Mouse (Mus musculus) intestine, embryonic 14.5 days (tissue): Measurements from ENCODE around the gene Dennd2d. TPM values are rescaled to one million over a fixed set of nuclear protein-coding genes. Genes with fewer than 3 reads are reported as not detected.

Experiments
- ATAC-seq: fragments of 200-750 bp; cut with Nextera tagmentation; replicated peaks from 2 replicates; pipeline ENCODE4 v1.8.0; 2017; ENCODE audit warnings: low read depth, moderate number of reproducible peaks, moderate TSS enrichment, moderate library complexity; ENCODE audit not compliant: low FRiP score, low TSS enrichment
- DNase-seq: peaks from one replicate; pipeline ENCODE4 v3.0.0-alpha.2; 2018; ENCODE audit warnings: low spot score
- H3K27ac ChIP-seq: fragments of 300-500 bp; sonication (generic); 2 replicates; pipeline ENCODE4 v1.5.1; 2014; ENCODE audit warnings: low read depth, mild to moderate bottlenecking, control low read depth
- H3K27me3 ChIP-seq: fragments of 300-500 bp; sonication (generic); replicated peaks from 2 replicates; pipeline ENCODE4 v1.6.1; 2014; ENCODE audit warnings: low read length, control low read depth; ENCODE audit not compliant: control insufficient read depth, insufficient read depth
- H3K36me3 ChIP-seq: fragments of 300-500 bp; sonication (generic); 2 replicates; pipeline ENCODE4 v1.6.1; 2014; ENCODE audit warnings: low read length, control low read depth; ENCODE audit not compliant: control insufficient read depth, insufficient read depth
- H3K4me1 ChIP-seq: fragments of 300-500 bp; sonication (generic); replicated peaks from 2 replicates; pipeline ENCODE4 v1.6.1; 2014; ENCODE audit warnings: low read length, control low read depth, mixed read lengths; ENCODE audit not compliant: control insufficient read depth, insufficient read depth
- H3K4me2 ChIP-seq: fragments of 300-500 bp; sonication (generic); 2 replicates; pipeline ENCODE4 v1.6.1; 2014; ENCODE audit warnings: low read length
- H3K4me3 ChIP-seq: fragments of 300-500 bp; sonication (generic); 2 replicates; pipeline ENCODE4 v1.5.1; 2014; ENCODE audit warnings: low read depth, low read length, control low read depth, mixed read lengths
- H3K9ac ChIP-seq: fragments of 300-500 bp; sonication (generic); 2 replicates; pipeline ENCODE4 v1.6.1; 2014; ENCODE audit warnings: mild to moderate bottlenecking, low read length
- H3K9me3 ChIP-seq: fragments of 300-500 bp; sonication (generic); 2 replicates; pipeline ENCODE4 v1.6.1; 2016; ENCODE audit warnings: low read length, control low read depth; ENCODE audit not compliant: control insufficient read depth
- WGBS: fragments of 180-500 bp; shearing (Covaris S2); extraction: QIAGEN DNeasy Blood & Tissue Kit; methylation state at CpG from one replicate; pipeline ENCODE4 v1.1.7; 2014; 5-methylcytosine and 5-hydroxymethylcytosine counted together
- polyA plus RNA-seq: library from polyadenylated mRNA; unstranded; fragments of >200 nt; fragmentation: Nextera tagmentation; extraction: Ambion mirVana; gene quantifications from 2 replicates; pipeline ENCODE4 v1.2.1, GENCODE M21; 2014

Gene Dennd2d
- polyA plus RNA-seq, 1 experiment from 2014 or later = 13.5 TPM

GRCm38 (mm10) chr3:106510669-106511068, 28.5 kb downstream of the Dennd2d start:
- Histone ChIP-seq H3K27ac (no peak overlapping the region), H3K36me3 (peaks cover under 1% of the 10 kb centered on the region), H3K27me3 (no peaks in the 10 kb centered on the region), H3K4me3 (no peak overlapping the region), H3K9me3 (no peaks in the 10 kb centered on the region), H3K9ac (no peak overlapping the region), H3K4me2 (no peak overlapping the region), H3K4me1 (no peaks in the 10 kb centered on the region)
- ATAC-seq = no peak
- no peak for DNase-seq
- 82% methylated on average over 1 of the region's 1 CpGs for WGBS

DNA sequence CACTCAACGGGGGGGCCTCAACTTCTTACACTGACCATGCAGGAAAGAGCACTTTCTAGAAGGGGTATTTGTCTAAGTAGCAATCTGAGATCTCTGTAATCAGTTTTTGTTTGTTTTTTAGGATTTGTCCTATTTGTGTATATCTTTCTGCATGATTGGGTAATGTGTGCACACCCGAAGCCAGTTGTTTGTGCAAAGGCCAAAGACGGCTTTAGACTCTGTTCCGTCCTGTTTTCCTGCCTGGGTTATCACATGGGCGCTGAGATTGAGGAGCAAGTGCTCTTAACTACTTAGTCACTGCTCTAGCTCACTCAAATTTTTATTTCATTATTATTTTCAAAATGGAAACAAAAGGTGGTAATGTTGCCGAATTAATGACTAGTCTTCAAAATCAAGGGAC, 32.8 kb downstream of the Dennd2d start:
- ATAC-seq = no peak
- WGBS = 88% methylated on average over 6 of the region's 6 CpGs
- no peaks in the 10 kb centered on the region; the same call in none of the 2 replicates for H3K36me3 ChIP-seq
- no peak overlapping the region for H3K27ac ChIP-seq
- H3K9me3 ChIP-seq = no peaks in the 10 kb centered on the region
- no peaks in the 10 kb centered on the region for H3K4me1 ChIP-seq
- no peaks in the 10 kb centered on the region for H3K27me3 ChIP-seq
- H3K9ac ChIP-seq = no peak overlapping the region
- no peak overlapping the region for H3K4me3 ChIP-seq
- no peak for DNase-seq
- H3K4me2 ChIP-seq = no peak overlapping the region

DNA sequence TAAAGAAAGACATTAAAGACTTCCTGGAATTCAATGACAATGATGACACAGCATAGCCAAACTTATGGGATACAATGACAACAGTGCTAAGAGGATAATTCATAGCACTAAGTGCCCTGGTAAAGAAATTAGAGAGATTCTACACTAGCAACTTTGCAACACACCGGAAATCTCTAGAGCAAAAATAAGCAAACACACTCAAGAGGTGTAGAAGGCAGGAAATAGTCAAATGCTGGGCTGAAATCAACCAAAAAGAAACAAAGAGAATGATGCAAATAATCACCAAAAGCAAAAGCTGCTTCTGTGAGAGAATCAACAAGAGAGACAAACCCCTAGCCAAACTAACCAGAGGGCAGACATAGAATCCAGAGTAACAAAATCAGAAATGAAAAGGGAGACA, 40.5 kb downstream of the Dennd2d start:
- Histone ChIP-seq H3K9me3 (no peaks in the 10 kb centered on the region), H3K4me3 (no peak overlapping the region), H3K4me1 (no peaks in the 10 kb centered on the region), H3K9ac (no peak overlapping the region), H3K27me3 (no peaks in the 10 kb centered on the region), H3K36me3 (peaks cover 9% of the 10 kb centered on the region; the same call in 1 of the 2 replicates), H3K27ac (no peak overlapping the region), H3K4me2 (no peak overlapping the region)
- ATAC-seq (no peak), DNase-seq (no peak)
- 100% methylated on average over 1 of the region's 1 CpGs for WGBS

DNA sequence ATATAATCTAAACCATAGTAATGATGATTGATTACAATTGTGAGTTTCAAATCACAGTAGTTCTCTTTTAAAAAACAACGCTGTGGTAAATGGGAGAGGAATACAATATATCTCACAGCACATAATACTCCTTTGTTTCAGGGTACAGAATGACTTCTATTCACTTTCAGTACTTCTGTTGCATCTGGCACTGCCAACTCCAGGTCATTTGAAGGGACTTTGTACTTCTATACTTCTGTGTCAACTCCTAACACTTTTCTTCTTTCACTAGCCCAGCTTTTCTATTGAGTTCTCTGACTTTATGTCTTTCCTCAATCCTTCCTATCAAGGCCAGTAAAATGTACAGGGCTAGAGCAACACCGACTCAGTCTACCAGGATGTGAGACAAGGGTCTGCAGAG, 44.2 kb downstream of the Dennd2d start:
- Histone ChIP-seq H3K4me3 (no peak overlapping the region), H3K4me2 (no peak overlapping the region), H3K27me3 (no peaks in the 10 kb centered on the region), H3K27ac (no peak overlapping the region), H3K9ac (no peak overlapping the region), H3K36me3 (peaks cover 16% of the 10 kb centered on the region; the same call in 1 of the 2 replicates), H3K9me3 (no peaks in the 10 kb centered on the region), H3K4me1 (no peaks in the 10 kb centered on the region)
- 83% methylated on average over 2 of the region's 2 CpGs for WGBS
- DNase-seq (no peak), ATAC-seq (no peak)

DNA sequence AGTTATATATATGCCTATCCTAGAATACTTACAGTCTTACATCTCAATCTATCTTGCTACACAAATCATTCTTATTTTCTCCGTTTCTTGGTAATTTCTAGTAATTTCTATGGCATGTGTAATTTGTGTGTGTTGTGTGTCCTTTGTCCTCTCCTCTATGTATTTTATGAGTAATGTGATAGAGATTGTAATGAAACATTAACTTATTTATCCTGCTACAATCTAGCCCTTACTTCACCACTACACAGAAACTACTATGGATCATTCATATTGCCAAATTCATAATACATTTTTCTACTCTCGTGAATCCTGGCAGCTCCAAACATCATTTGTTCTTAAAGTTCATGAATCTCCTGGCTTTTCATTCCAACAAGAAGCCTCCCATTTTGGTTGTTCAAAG, 45.8 kb downstream of the Dennd2d start:
- peaks cover 25% of the 10 kb centered on the region for H3K36me3 ChIP-seq
- H3K4me2 ChIP-seq = no peak overlapping the region
- no peak overlapping the region for H3K9ac ChIP-seq
- no peak overlapping the region for H3K27ac ChIP-seq
- no peaks in the 10 kb centered on the region for H3K27me3 ChIP-seq
- no peaks in the 10 kb centered on the region for H3K4me1 ChIP-seq
- ATAC-seq = no peak
- no peak for DNase-seq
- no peaks in the 10 kb centered on the region for H3K9me3 ChIP-seq
- WGBS = 87% methylated on average over 2 of the region's 2 CpGs
- H3K4me3 ChIP-seq = no peak overlapping the region

DNA sequence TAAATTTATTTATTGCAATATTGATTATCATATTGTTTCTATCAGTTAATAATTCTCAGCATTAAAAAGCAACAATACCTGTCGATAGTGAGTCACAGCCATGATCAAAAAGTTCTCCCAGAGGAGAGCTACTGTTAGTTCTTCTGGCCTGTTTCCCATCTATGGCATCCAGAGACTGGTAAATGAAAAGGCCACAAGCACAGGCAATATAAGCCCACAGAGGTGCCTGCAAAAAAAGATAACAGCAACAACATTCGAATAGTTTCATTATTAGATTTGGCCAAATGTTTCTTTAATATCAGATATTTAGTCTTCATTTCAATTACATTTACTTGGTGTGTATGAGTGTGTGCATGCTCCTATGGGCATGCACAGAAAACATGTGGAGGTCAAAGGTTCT, 51.1 kb downstream of the Dennd2d start:
- no peak for ATAC-seq
- WGBS = 95% methylated on average over 2 of the region's 2 CpGs

DNA sequence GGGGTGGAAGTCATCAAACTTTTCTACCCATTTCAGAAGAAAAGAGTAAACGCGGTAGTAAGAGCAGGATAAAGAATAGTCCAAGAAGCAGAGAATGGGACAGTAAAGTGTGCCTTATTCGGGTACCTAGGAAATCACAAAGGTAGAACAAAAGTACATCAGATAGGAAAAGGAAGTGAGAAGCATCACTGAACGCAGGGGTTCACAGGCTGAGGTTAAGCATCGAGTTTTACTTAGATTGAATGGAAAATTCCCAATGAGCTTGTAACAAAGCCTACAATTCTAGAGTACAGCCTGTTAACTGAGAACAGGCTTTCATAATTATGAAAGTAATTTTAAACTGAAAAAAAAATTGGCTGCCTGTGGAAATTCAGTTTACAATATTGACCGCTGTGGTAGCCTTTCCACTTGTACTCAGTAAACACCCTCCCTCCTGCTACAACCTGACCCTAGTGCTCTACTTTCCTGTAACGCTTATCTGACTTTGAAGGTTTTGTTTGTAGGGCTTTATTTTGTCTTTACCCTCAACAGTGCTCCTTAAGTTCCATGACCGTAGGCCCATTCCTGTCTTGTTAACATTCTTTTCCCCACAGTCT, 62.6 kb downstream of the Dennd2d start:
- Histone ChIP-seq H3K9ac (no peak overlapping the region), H3K9me3 (no peaks in the 10 kb centered on the region), H3K36me3 (no peaks in the 10 kb centered on the region), H3K4me3 (no peak overlapping the region), H3K4me2 (no peak overlapping the region), H3K27me3 (no peaks in the 10 kb centered on the region), H3K4me1 (peaks cover 16% of the 10 kb centered on the region; the same call in 1 of the 2 replicates), H3K27ac (no peak overlapping the region)
- ATAC-seq (no peak), DNase-seq (no peak)
- 80% methylated on average over 8 of the region's 8 CpGs for WGBS

More for the DNA sequence above, 51.1 kb downstream of the Dennd2d start:
- Histone ChIP-seq H3K9ac (no peak overlapping the region), H3K4me2 (no peak overlapping the region), H3K36me3 (peaks cover 39% of the 10 kb centered on the region), H3K4me1 (no peaks in the 10 kb centered on the region), H3K9me3 (no peaks in the 10 kb centered on the region), H3K4me3 (no peak overlapping the region), H3K27me3 (no peaks in the 10 kb centered on the region), H3K27ac (no peak overlapping the region)
- no peak for DNase-seq

DNA sequence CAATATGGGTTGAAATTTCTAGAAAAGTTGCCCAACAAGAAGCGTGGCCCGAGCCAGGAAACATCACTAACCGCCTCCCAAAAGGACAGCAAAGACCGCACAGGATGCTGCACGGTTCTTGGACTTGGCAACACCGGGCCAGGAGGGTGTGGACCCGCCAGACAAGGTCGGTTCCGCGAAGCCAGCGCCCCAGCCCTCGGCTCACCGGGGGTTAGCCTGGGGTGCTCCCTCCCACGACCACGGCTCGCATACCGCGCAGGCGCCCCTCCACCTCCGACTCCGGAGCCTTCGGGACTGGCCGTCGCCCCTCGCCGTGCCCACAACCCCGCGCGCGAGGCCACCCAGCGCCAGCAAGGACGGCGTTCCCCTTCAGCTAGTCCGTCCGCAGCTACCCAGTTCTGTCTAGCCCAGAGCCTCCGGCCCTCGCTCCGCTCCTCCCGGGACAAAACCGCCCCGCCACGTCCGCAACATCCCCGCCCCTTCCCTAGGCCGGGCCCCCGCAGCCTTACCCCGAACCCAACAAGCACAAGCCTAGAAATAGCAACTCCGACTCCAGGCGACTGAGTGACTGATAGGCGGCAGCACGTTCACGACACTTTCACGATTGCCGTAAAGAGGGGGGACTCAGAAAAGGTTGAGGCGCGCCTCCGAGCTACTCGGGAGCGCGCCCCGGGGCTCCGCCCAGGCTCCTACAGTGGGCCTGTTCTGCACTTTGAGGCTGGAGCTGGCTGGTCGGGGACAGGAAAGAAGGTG, 65.1 kb downstream of the Dennd2d start, which contains the start of the genes Dram2 and Cept1:
Gene Dram2, plus strand, starts transcription at position 628 of the 753 bp plus-strand sequence.
Gene Cept1, minus strand, starts transcription at position 632 of the 753 bp plus-strand sequence.
- Histone ChIP-seq H3K27ac (peak within 1 kb of the TSS; percentile 97), H3K36me3 (peaks cover 5% of the 10 kb centered on the region; the same call in 1 of the 2 replicates), H3K4me1 (peaks cover 17% of the 10 kb centered on the region; the same call in 1 of the 2 replicates), H3K4me2 (peak within 1 kb of the TSS; percentile 78), H3K9me3 (no peaks in the 10 kb centered on the region), H3K9ac (peak within 1 kb of the TSS; percentile 91), H3K27me3 (no peaks in the 10 kb centered on the region), H3K4me3 (peak within 1 kb of the TSS; percentile 82)
- peak; percentile 92 for DNase-seq
- peak; percentile 95 for ATAC-seq
- under 1% methylated on average over 63 of the region's 63 CpGs for WGBS
